Mouse (Mus musculus): ENCODE measurements around the gene Gab2.

Gene Gab2

DNA sequence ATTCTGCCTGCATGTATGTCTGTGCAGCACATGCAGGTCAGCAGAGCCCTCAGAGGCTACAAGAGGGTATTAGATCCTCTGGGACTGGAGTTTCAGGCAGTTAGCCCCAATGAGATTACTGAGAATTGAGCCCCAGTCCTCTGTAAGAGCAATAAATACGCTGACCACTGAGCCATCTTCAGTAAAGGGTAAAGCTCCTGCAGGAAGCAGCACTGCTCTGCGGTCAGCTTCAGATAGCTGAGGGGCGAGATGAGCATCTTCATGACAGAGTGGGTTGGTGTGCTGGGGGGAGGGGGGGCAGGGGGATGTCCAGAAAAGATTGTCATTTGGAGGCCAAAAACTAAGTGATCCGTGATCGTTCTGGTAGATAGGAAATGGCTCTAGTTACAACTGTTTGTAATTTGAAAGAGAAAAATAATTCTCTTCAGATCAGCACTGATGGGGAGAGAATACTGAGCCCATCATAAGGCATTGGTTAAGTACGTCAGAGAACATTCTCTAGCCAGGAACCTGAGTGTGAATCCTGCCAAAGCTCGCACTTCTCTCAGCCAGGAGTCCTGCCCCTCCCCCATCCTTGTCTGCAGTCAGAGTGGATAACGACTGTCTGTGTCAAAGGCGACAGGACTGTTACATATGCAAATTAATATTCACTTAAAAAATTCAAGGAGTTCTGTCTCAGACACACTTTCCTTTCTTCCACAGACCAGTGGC lies 264.9 kb downstream of the Gab2 start:
- no peak for DNase-seq (ENCODE audit: low spot score)

DNA sequence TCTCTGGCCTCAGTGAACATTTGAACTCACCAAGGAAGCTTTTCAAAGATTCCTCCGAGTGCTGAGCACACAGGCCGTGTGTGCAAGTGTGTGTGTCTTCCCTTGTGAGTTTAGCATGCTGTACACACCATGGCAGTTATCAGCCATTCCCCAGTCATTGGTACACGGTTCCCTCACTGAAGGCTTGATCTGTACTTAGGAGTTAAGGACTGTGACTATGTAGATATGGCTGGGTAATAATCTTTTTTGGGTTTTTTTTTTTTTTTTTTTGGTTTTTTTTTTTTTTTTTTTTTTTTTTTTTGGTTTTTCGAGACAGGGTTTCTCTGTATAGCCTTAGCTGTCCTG lies 265.4 kb downstream of the Gab2 start:
- no peak for DNase-seq (ENCODE audit: low spot score)

DNA sequence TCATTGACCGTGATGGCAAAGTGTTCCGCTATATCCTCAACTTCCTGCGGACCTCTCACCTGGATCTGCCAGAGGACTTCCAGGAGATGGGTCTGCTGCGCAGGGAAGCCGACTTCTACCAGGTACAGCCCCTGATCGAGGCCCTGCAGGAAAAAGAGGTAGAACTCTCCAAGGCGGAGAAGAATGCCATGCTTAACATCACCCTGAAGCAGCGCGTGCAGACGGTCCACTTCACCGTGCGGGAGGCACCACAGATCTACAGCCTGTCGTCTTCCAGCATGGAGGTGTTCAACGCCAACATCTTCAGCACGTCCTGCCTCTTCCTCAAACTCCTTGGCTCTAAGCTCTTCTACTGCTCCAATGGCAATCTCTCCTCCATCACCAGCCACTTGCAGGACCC lies 266.1 kb downstream of the Gab2 start:
- DNase-seq (ENCODE audit: low spot score) = no peak

DNA sequence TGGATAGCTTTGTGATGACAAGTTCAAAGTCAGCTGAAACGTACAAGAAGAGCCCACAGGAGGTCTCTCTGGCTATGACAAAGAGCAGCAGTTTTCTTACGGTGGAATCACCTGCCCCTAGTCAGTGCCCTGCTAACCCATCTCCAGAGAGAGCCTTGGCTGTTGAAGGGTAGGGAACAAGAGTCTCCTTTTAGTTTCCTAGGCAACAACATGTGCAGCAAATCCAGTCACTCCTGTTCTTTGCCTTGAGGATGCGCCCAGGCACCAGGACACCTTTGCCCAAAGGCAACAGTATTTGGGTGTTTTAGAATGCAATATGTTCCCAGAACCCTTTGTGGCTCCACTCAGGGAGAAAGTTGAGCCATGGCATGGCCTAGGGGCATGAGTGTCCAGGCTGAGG lies 266.9 kb downstream of the Gab2 start:
- no peak for DNase-seq (ENCODE audit: low spot score)

DNA sequence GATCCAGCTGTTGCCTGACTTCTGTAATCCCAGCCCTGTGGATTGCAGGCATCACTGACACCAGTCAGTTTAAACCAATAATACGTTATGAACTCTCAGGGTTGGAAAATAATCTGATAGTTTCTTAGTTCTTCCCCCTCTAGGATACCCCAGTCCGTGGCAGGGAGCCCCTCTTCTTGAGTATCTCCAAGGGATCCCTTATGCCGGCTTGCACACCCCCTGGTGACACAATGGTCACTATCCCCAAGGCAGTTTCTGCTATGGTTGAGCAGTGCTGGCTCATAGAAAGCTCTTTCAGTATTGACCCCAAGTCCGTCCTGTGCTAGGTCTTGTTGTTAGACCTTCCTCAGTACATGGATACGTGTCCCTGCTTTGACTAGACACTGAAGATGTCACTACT lies 267.4 kb downstream of the Gab2 start:
- DNase-seq (ENCODE audit: low spot score) = no peak

DNA sequence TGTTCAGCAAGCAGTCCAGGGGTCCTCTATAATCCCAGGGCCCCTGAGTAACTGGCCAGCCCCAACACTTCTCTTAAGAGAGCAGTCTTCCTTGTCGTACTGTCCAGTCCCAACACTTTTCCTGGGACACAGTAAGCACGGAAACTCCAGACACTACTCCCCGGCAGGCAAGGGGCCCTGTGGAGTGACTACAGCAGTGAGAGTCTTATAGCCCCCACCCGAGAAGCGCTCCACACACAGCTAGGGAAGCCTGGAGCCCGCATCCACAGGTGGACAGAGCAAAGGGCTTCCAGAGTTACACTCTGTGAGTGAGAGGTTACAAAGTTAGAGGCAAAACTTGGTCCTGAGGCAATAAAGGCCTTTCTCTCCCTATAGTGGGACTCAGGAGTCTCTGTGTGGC lies 268.1 kb downstream of the Gab2 start:
- no peak for DNase-seq (ENCODE audit: low spot score)

DNA sequence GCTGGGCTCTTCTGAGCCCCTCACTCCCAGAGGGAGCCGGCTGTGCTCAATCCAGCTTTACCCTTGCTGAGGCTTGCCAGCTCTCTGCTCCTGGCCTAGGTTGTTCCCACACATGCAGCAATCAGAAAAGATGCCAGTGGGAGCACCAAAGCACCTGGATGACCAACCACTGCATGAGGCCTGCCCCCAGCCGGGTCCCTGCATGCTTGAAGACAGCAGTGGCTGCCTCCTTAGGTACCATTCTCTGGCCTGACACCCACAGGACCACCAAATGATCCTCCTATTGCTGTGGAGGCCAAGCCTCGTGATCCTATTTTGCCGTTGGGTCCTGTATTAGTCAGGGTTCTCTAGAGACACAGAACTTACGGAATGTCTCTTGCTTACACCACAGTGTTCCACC lies 269.5 kb downstream of the Gab2 start:
- no peak for DNase-seq (ENCODE audit: low spot score)

DNA sequence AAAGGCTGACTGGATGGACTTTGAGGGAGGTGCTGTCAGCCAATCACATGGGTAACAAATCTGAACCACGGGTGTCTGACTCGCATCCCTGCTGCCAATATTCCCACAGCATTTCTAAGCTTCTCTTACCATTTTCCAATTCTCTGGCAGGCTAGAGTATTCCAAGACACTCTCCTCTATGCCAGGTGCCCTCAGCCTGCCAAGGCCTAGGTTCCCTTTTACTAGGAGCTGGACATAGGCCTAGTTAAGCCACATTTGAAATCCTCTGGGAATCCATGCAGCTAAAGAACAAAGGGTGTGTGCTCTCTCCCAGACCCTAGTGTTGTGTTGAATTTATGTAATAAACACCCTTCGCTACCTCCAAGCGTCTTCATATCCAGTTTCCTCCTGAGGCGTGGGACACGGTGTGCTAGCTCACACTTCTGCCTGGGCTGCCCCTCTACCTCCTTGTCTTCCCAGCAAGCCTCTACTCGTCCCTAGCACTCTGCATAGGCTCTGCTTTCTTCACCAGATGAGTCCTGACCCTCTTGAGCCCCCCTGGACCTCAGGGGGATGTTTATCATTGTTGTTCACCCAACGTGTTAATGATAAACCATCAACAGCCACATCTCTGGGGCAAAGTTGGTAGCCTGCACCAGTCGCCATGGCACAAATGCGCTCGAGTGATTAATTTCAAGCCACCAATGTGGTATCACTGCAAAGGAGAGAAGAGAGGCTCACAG lies 270.6 kb downstream of the Gab2 start:
- DNase-seq (ENCODE audit: low spot score) = peak; percentile 85

DNA sequence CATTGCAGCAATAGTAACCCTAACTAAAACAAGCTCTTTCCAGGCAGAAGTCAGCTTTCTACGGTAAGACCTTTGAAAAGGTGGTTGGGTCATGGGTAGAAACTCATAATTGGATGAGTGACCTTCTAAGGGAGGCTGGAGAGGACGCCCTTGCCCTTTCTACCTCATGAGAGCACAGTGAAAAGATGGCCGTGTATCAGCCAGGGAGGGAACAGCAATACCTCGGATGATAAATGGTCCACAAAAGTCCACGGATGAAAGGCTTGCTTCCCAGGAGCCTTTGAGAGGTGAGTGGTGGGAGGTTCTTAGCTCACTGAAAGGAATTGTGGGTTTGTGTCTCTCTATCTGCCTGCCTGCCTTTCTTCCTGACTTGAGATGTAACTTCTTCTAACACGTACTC lies 272.0 kb downstream of the Gab2 start:
- DNase-seq (ENCODE audit: low spot score) = no peak

DNA sequence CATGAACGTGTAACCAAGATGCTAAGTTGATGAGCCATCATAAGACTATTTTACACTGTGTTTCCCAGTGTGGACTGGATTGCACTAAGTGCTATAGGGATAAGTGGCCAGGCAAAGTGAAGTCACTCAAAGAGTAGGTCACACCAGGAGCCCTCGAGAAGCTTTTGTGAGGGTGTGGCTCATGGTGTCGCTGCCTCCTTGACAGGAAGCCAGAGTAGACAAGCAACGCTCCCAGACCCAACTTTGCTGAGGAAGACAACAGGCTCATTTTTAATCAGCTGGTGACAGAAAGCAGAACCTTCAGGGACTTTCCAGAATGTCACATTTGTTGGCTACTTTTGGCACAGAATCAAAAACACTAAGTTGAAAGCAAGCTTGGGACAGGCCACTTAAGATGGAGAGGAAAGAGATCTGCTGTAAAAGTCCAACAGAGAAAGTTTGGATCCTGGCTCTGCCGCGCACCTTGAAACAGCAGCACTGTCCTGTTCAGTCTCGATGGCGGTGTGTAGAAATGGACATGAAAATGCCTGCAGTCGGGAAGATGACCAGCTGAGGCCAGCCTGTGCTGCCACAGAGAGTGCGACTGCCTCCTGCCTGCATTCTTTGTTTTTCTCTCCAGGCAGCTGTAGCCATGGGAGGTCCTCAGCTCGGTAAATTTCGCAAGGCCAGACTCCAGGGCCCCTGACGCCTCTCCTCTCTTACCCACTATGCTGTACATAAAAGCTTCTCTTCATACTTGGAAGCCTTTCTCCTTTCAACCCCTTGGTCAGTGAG lies 273.9 kb downstream of the Gab2 start:
- peak; percentile 72 for DNase-seq (ENCODE audit: low spot score)

DNA sequence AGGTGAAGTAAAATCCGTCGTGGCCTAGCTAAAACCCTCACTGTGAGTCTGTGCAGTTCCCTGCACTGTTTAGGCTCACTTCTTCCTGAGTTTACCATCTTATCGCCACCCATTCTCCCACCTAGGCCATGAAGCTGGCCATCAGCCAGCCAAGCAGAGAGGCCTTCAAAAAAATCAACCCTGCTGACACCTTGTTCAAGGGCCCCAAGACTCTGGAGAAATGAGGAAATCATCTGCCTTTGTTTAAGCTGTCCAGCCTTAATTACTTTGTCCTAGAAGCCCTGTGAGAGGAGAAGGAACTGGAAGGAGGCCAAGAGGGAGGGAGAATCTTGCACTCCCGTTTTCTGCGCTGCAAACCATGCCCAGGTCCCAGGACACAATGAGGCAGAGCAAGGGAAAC lies 274.9 kb downstream of the Gab2 start:
- peak; percentile 68 for DNase-seq (ENCODE audit: low spot score)

DNA sequence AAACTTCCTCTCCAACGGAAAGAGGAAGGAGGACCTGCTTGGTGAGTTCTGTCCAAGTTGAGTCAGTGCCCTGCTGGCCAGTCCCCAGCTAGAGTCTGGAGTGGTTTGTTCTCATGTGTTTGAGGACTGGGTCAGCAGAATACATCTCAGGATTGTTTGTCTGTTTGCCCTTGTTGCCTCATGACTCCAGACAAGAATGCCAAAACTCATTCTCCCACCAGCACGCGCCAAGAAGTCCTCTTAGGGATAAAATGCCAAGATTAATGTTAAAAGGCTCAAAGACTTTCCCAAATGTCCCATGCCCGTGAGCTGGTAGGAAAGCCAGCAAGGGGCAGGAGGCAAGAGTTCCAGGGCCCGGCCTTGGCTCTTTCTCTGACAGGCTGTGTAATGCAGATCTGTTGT lies 275.5 kb downstream of the Gab2 start:
- peak; percentile 96 for DNase-seq (ENCODE audit: low spot score)

DNA sequence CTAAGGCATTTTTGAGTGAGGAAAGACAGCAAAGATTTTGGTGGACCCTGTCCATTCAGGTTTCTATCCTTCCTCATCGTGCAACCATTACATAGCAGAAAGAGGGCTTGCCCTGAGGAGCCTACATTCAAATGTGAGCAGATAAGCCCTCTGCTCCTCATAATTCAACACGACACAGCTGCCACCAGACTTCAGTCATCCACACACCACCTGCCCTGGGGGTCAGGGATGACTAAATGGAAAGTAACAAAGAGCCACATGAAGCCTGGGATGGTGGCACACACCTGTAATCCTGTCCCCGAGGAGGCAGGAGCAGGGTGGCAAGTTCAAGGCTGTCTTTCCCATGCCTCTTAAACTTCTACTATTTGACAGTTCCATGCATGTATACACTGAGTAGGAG lies 276.5 kb downstream of the Gab2 start:
- DNase-seq (ENCODE audit: low spot score) = no peak

DNA sequence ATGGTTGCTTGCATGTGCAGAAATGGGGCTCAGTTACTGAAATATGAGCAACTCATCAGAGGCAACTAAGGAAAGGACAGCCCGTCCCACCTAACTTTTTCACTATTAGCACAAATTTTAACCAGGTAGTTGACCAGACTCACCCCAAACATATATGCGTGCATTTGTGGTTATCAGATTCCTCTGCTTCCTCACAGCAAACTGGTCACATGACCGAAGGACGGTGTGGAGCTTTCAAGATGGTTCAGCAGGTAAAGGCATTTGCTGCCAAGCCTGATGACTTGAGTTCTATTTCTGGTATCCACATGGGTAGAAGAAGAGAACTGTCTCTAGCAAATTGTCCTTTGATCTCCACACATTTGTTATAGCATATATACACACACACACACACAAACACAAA lies 277.0 kb downstream of the Gab2 start:
- DNase-seq (ENCODE audit: low spot score) = no peak

All from adipocyte (in vitro differentiated cells).